Mouse (Mus musculus) liver, adult 2 months (tissue): ENCODE results near the gene B3gnt3.

Experiments used
- CTCF ChIP-seq: fragments of 200-500 bp; IDR thresholded peaks from 2 replicates; pipeline ENCODE4 v1.5.1; 2011; ENCODE audit warnings: low read depth, low read length, control low read depth
- POLR2A ChIP-seq: fragments of 200-500 bp; IDR thresholded peaks from 2 replicates; pipeline ENCODE4 v1.6.1; 2011; ENCODE audit warnings: low read length, control low read depth; ENCODE audit not compliant: insufficient read depth; ENCODE audit errors: extremely low read depth

GRCm38 (mm10) chr8:71672168-71672735 lies 29.3 kb downstream of the B3gnt3 start:
- TF ChIP-seq CTCF (no peak), POLR2A (no peak)
